Mouse (Mus musculus): ENCODE data around the gene Secisbp2.

DNA sequence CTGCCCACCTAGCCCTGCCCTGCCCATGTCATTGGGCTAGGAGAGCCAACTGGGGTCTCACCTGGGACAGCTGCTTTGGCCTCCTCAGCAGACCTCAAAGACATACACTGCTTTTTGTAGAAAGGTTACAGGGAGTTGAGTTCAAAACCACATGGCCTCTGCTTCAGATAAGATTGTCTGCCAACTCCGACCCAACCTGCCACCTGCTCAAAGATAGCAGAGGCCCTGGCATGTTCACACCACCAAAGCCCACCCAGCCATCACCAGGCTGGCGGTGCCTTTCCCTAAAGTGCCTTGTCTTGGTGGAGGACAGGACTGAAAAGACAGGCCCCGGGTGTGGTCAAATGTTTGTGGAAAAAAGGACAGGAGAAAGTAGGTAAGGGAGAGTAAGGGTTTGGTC lies 46.8 kb downstream of the Secisbp2 start:
- no peak for TF ChIP-seq CTCF (IDR thresholded peaks at IDR 0.05; ENCODE audit: low read depth, low read length)
- TF ChIP-seq TAL1 (conservative IDR thresholded peaks at IDR 0.05; ENCODE audit: low read depth, low read length) = no peak
- no peak for TF ChIP-seq POLR2AphosphoS5 (IDR thresholded peaks at IDR 0.05; ENCODE audit: insufficient replicate concordance, low read depth, low read length)
- TF ChIP-seq GATA1 (IDR thresholded peaks at IDR 0.05; ENCODE audit: borderline replicate concordance, low read length) = no peak
- TF ChIP-seq GATA2 (IDR thresholded peaks at IDR 0.05; ENCODE audit: borderline replicate concordance, low read depth, low read length) = no peak

Measured in G1E (cell line).